Mouse (Mus musculus): ENCODE results near the gene Gpr183. TPM values are rescaled to one million over a fixed set of nuclear protein-coding genes. Genes with fewer than 3 reads are reported as not detected.

Gene Gpr183
- total and polyA plus RNA-seq, 3 experiments = 0.04 to 0.06 TPM; not detected in 1

DNA sequence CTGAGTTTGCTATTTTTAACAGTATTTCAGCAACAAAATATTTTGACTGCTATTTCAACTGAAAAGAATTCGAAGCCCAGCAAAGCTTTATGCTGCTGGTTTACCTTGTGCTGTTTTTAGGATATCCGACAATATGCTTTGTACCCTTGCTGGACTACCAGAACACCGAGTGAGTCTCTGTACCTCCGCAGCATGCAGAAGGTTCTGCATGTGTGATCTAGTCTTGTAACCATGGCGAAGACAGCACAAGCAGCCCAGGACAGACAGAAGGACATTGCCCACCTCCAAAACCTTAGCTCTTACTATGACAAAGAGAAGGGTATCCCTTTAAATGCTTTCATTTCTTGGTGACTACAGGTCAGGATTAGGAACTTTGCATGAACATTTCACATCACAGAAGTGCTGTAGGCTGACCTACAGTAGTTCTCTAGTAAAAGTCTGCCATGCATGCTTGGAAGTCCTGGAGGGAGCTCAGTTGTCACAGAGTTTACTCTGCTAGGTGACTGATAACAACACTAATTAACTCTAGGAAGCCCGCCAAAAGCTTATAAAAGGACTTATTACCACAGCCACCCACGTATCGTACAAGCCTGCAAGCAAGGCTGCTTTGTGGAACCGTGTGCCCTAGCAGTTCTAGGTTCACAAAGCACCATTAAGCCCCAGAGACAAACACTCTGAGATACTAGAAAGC, 1.6 kb downstream of the Gpr183 start (continued):
- TF ChIP-seq GATA1 (IDR thresholded peaks at IDR 0.05; ENCODE audit: low read depth, low read length) (peak; percentile 77), MAX (IDR thresholded peaks at IDR 0.05; ENCODE audit: low read length) (peak; percentile 44; the same call in 1 of the 2 replicates), SIN3A (IDR thresholded peaks at IDR 0.05; ENCODE audit: low read length) (peak; percentile 71; the same call in 1 of the 2 replicates)

DNA sequence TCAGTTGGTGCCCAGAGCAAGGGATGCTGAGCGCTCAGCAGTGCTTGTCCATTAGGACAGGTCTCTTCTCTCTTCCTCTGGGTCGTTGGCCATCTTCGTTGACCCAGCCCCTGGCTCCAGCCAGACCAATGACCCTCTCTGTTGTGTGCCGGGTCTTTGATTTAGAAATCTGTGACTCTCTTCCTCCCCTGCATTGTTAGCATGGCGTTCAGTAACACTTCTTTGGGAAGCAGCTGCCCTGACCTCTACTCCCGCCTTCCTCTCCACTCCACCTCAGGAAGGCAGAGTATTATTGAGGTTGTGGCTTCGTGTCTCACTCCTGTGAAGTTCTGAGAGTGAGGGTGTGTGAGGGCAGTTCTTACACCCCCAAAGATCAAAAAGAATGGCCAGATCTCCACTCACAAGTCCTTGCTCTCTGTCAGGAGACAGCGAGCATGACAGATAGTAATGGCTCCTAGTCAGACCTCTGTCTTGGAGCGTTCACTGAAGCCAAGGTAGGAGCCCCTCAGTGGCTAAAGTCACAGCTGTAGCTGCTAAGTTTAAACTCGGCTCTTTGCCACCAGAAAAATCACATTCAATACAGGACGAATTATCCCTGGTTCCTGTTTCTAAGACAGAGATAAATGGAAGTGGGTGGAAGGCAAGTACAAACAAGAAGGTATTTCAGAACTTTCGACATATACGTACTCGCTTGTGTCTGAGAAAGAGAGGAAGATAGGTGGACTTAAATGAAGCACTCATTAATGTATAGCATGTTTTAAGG, 2.7 kb downstream of the Gpr183 start:
- Histone ChIP-seq H3K4me3 (ENCODE audit: control insufficient read depth in 1 of 2, insufficient read depth in 1 of 2, low read depth in 2 of 2, low read length in 2 of 2) (no peak overlapping the region), H3K4me1 (ENCODE audit: control insufficient read depth in 1 of 2, insufficient read depth in 2 of 2, low read length in 2 of 2) (peaks cover 5 to 30% of the 10 kb centered on the region in 2 experiments), H3K9me3 (replicated peaks; ENCODE audit: insufficient read depth, low read length) (no peaks in the 10 kb centered on the region), H3K36me3 (ENCODE audit: control insufficient read depth in 1 of 2, insufficient read depth in 2 of 2, low read length in 2 of 2) (peaks cover 0 to 20% of the 10 kb centered on the region in 2 experiments; a peak in 2 of 4 replicates), H3K9ac (ENCODE audit: control insufficient read depth, low read depth, low read length, poor library complexity, severe bottlenecking) (no peak overlapping the region), H3K79me2 (ENCODE audit: control insufficient read depth, insufficient read depth, low read length, poor library complexity) (no peaks in the 10 kb centered on the region), H3K27me3 (ENCODE audit: control insufficient read depth in 1 of 2, insufficient read depth in 2 of 2, low read length in 2 of 2) (no peaks in the 10 kb centered on the region), H3K27ac (ENCODE audit: control insufficient read depth, low read depth, low read length) (no peak overlapping the region)
- no peak for DNase-seq (ENCODE audit: low read depth, low spot score)
- TF ChIP-seq SMC3 (IDR thresholded peaks at IDR 0.05; ENCODE audit: low read depth, low read length) (no peak), GATA1 (IDR thresholded peaks at IDR 0.05; ENCODE audit: low read depth, low read length) (no peak), RCOR1 (IDR thresholded peaks at IDR 0.05; ENCODE audit: low read depth, low read length) (no peak), NELFE (IDR thresholded peaks at IDR 0.05; ENCODE audit: low read depth, low read length) (no peak), MEF2A (IDR thresholded peaks at IDR 0.05; ENCODE audit: extremely low read depth, insufficient replicate concordance, low read depth, low read length, poor library complexity, severe bottlenecking) (no peak), HCFC1 (IDR thresholded peaks at IDR 0.05; ENCODE audit: low read depth, low read length) (no peak), ETS1 (IDR thresholded peaks at IDR 0.05; ENCODE audit: low read depth, low read length) (no peak)

DNA sequence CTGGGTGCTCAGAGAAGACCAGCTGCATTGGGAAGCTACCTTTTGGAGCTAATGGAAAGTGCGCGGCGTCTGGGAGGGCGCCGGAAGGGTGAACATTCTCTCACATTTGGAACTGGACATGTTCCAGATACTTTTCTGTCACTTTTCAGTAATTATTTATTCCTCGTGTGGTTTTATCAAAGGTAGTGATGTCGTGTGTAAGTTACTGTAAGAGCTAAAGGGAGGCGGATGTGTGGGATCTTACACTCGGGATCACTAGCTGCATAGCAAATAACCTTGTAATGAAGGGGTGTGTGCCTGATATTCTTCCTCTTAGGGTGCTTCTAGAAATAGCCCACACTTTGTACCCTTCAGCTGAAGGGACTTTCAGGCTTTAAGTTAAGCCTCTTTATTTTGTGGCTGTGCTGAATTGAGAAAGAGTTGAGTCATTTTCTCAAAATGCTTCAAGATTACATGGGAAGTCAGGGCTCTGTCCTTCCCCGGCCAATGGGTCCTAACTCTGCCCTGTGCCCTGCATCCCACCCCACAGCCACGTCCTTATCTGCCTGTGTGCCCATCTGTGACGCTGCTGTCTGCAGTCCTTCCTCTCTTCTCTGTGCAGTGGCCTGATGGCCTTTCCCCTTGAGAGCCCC, 3.4 kb downstream of the Gpr183 start:
- peaks cover 5 to 30% of the 10 kb centered on the region in 2 experiments for H3K4me1 ChIP-seq (ENCODE audit: control insufficient read depth in 1 of 2, insufficient read depth in 2 of 2, low read length in 2 of 2)
- no peak overlapping the region for H3K9ac ChIP-seq (ENCODE audit: control insufficient read depth, low read depth, low read length, poor library complexity, severe bottlenecking)
- DNase-seq (ENCODE audit: low read depth, low spot score) = no peak
- H3K4me3 ChIP-seq (ENCODE audit: control insufficient read depth in 1 of 2, insufficient read depth in 1 of 2, low read depth in 2 of 2, low read length in 2 of 2) = no peak overlapping the region
- no peaks in the 10 kb centered on the region for H3K27me3 ChIP-seq (ENCODE audit: control insufficient read depth in 1 of 2, insufficient read depth in 2 of 2, low read length in 2 of 2)
- TF ChIP-seq MAX (IDR thresholded peaks at IDR 0.05; ENCODE audit: low read length) = no peak
- no peak for TF ChIP-seq USF2 (IDR thresholded peaks at IDR 0.05; ENCODE audit: borderline replicate concordance in 1 of 2, insufficient read depth in 1 of 2, low read depth in 1 of 2, low read length in 2 of 2)
- TF ChIP-seq E2F4 (IDR thresholded peaks at IDR 0.05; ENCODE audit: borderline replicate concordance, low read depth, low read length) = no peak
- no peak for TF ChIP-seq CHD1 (IDR thresholded peaks at IDR 0.05; ENCODE audit: low read depth, low read length)
- no peak for TF ChIP-seq POLR2AphosphoS2 (IDR thresholded peaks at IDR 0.05; ENCODE audit: low read length)
- no peak for TF ChIP-seq UBTF (IDR thresholded peaks at IDR 0.05; ENCODE audit: borderline replicate concordance, insufficient read depth, low read depth, low read length)
- TF ChIP-seq ZNF384 (IDR thresholded peaks at IDR 0.05; ENCODE audit: low read depth, low read length) = no peak
- no peak for TF ChIP-seq EP300 (IDR thresholded peaks at IDR 0.05; ENCODE audit: low read depth in 1 of 2, low read length in 2 of 2)
- no peak for TF ChIP-seq ZKSCAN1 (IDR thresholded peaks at IDR 0.05; ENCODE audit: low read depth, low read length)
- TF ChIP-seq JUND (IDR thresholded peaks at IDR 0.05; ENCODE audit: low read depth, low read length) = no peak
- no peak for TF ChIP-seq HCFC1 (IDR thresholded peaks at IDR 0.05; ENCODE audit: low read depth, low read length)
- TF ChIP-seq TAL1 (IDR thresholded peaks at IDR 0.05; ENCODE audit: low read length) = no peak
- no peak for TF ChIP-seq SMC3 (IDR thresholded peaks at IDR 0.05; ENCODE audit: low read depth, low read length)
- TF ChIP-seq CHD2 (IDR thresholded peaks at IDR 0.05; ENCODE audit: low read length) = no peak
- TF ChIP-seq MXI1 (IDR thresholded peaks at IDR 0.05; ENCODE audit: low read depth, low read length) = no peak
- TF ChIP-seq MAFK (IDR thresholded peaks at IDR 0.05; ENCODE audit: borderline replicate concordance, low read depth, low read length) = no peak
- no peak for TF ChIP-seq USF1 (IDR thresholded peaks at IDR 0.05; ENCODE audit: low read depth, low read length)
- TF ChIP-seq KAT2A (conservative IDR thresholded peaks at IDR 0.05; ENCODE audit: low read depth, low read length) = no peak
- no peak for TF ChIP-seq MEF2A (IDR thresholded peaks at IDR 0.05; ENCODE audit: extremely low read depth, insufficient replicate concordance, low read depth, low read length, poor library complexity, severe bottlenecking)
- TF ChIP-seq MAZ (IDR thresholded peaks at IDR 0.05; ENCODE audit: low read depth, low read length) = no peak
- peaks cover 0 to 20% of the 10 kb centered on the region in 2 experiments; a peak in 2 of 4 replicates for H3K36me3 ChIP-seq (ENCODE audit: control insufficient read depth in 1 of 2, insufficient read depth in 2 of 2, low read length in 2 of 2)
- H3K79me2 ChIP-seq (ENCODE audit: control insufficient read depth, insufficient read depth, low read length, poor library complexity) = no peaks in the 10 kb centered on the region
- H3K9me3 ChIP-seq (replicated peaks; ENCODE audit: insufficient read depth, low read length) = no peaks in the 10 kb centered on the region
- H3K27ac ChIP-seq (ENCODE audit: control insufficient read depth, low read depth, low read length) = no peak overlapping the region

Measured in MEL (cell line).